Mouse (Mus musculus) stomach, postnatal 0 days (tissue): ENCODE results near the gene Rcn1. TPM values are rescaled to one million over a fixed set of nuclear protein-coding genes. Genes with fewer than 3 reads are reported as not detected.
A peak's percentile ranks its signal among the peaks of the same experiment; 100 is the strongest.

Experiments used
- ATAC-seq: fragments of 200-750 bp; cut with Nextera tagmentation; 2 replicates; pipeline ENCODE4 v1.8.0; 2017; ENCODE audit not compliant: low FRiP score, low TSS enrichment
- DNase-seq: peaks from one replicate; pipeline ENCODE4 v3.0.0-alpha.2; 2016; ENCODE audit warnings: low spot score
- H3K27ac ChIP-seq: fragments of 300-500 bp; sonication (generic); replicated peaks from 2 replicates; pipeline ENCODE4 v1.5.1; 2014; ENCODE audit warnings: mild to moderate bottlenecking, control low read depth
- H3K27me3 ChIP-seq: fragments of 300-500 bp; sonication (generic); 2 replicates; pipeline ENCODE4 v1.6.1; 2014; ENCODE audit warnings: low read length; ENCODE audit not compliant: control insufficient read depth, insufficient read depth
- H3K36me3 ChIP-seq: fragments of 300-500 bp; sonication (generic); 2 replicates; pipeline ENCODE4 v1.6.1; 2014; ENCODE audit warnings: low read length, mixed read lengths; ENCODE audit not compliant: control insufficient read depth, insufficient read depth
- H3K4me1 ChIP-seq: fragments of 300-500 bp; sonication (generic); replicated peaks from 2 replicates; pipeline ENCODE4 v1.6.1; 2014; ENCODE audit warnings: antibody characterized with exemption; ENCODE audit not compliant: control insufficient read depth, insufficient read depth
- H3K4me2 ChIP-seq: fragments of 300-500 bp; sonication (generic); replicated peaks from 2 replicates; pipeline ENCODE4 v1.6.1; 2014; ENCODE audit warnings: low read depth, mild to moderate bottlenecking, control low read depth, moderate library complexity
- H3K4me3 ChIP-seq: fragments of 300-500 bp; sonication (generic); 2 replicates; pipeline ENCODE4 v1.5.1; 2014; ENCODE audit warnings: low read depth, low read length, control low read depth
- H3K9ac ChIP-seq: fragments of 300-500 bp; sonication (generic); 2 replicates; pipeline ENCODE4 v1.6.1; 2014; ENCODE audit warnings: mild to moderate bottlenecking, low read length, control low read depth, mixed read lengths
- H3K9me3 ChIP-seq: fragments of 300-500 bp; sonication (generic); 2 replicates; pipeline ENCODE4 v1.6.1; 2016; ENCODE audit warnings: low read length; ENCODE audit not compliant: control insufficient read depth
- CTCF ChIP-seq: IDR thresholded peaks from 2 replicates; pipeline ENCODE4 v1.5.1; 2016; ENCODE audit warnings: antibody characterized with exemption, low read depth, mild to moderate bottlenecking, moderate library complexity
- EP300 ChIP-seq: optimal IDR thresholded peaks from 2 replicates; pipeline ENCODE3; 2016; ENCODE audit warnings: antibody characterized with exemption
- WGBS: fragments of 180-500 bp; shearing (Covaris S2); extraction: QIAGEN DNeasy Blood & Tissue Kit; methylation state at CpG from one replicate; pipeline ENCODE4 v1.1.7; 2014; 5-methylcytosine and 5-hydroxymethylcytosine counted together
- polyA plus RNA-seq: library from polyadenylated mRNA; unstranded; fragments of >200 nt; fragmentation: Nextera tagmentation; extraction: Ambion mirVana; gene quantifications from 2 replicates; pipeline ENCODE4 v1.2.1, GENCODE M21; 2015

Gene Rcn1
- 61.1 and 64.9 TPM in 2 replicates for polyA plus RNA-seq

- TF ChIP-seq EP300 (no peak), CTCF (no peak)
- DNase-seq (peak; percentile 74), ATAC-seq (peak; percentile 91)
- under 1% methylated on average over 44 of the region's 57 CpGs for WGBS
- Histone ChIP-seq H3K36me3 (no peaks in the 10 kb centered on the region), H3K27ac (peak within 1 kb of the TSS; percentile 95), H3K9ac (peak within 1 kb of the TSS; percentile 82), H3K4me3 (peak within 1 kb of the TSS; percentile 76), H3K9me3 (no peaks in the 10 kb centered on the region), H3K27me3 (no peaks in the 10 kb centered on the region), H3K4me1 (peaks cover 9% of the 10 kb centered on the region), H3K4me2 (peak within 1 kb of the TSS; percentile 81)
These were observed at the start of gene Rcn1 for GRCm38 (mm10) chr2:105399085-105399891. TSS of gene Rcn1 (minus strand) at chr2:105399319.

GRCm38 (mm10) chr2:105444072-105444471, 45.0 kb upstream of the Rcn1 start:
- H3K9me3 ChIP-seq, result no peaks in the 10 kb centered on the region
- H3K4me2 ChIP-seq, result no peak overlapping the region
- H3K27me3 ChIP-seq, result no peaks in the 10 kb centered on the region
- DNase-seq (peak; percentile 21), ATAC-seq (no peak)
- 34% methylated on average over 3 of the region's 3 CpGs for whole genome bisulfite sequencing
- no peaks in the 10 kb centered on the region for H3K36me3 ChIP-seq
- no peak overlapping the region for H3K27ac ChIP-seq
- no peak overlapping the region for H3K4me3 ChIP-seq
- H3K4me1 ChIP-seq, result no peaks in the 10 kb centered on the region
- no peak overlapping the region for H3K9ac ChIP-seq
- peak; percentile 57 for TF ChIP-seq CTCF
- TF ChIP-seq EP300, result no peak

GRCm38 (mm10) chr2:105439022-105439421, 39.9 kb upstream of the Rcn1 start:
- ATAC-seq, result no peak
- Histone ChIP-seq H3K36me3 (no peaks in the 10 kb centered on the region), H3K27me3 (no peaks in the 10 kb centered on the region), H3K9ac (no peak overlapping the region), H3K9me3 (no peaks in the 10 kb centered on the region), H3K4me2 (no peak overlapping the region), H3K27ac (no peak overlapping the region), H3K4me3 (no peak overlapping the region), H3K4me1 (no peaks in the 10 kb centered on the region)
- no peak for DNase-seq
- TF ChIP-seq CTCF, result no peak
- TF ChIP-seq EP300, result no peak
- WGBS, result 37% methylated on average over 4 of the region's 4 CpGs

- no peaks in the 10 kb centered on the region for H3K36me3 ChIP-seq
- H3K4me2 ChIP-seq, result no peak overlapping the region
- H3K27ac ChIP-seq, result no peak overlapping the region
- DNase-seq (no peak), ATAC-seq (no peak)
- WGBS, result 78% methylated on average over 2 of the region's 2 CpGs
- no peaks in the 10 kb centered on the region for H3K9me3 ChIP-seq
- H3K4me3 ChIP-seq, result no peak overlapping the region
- H3K4me1 ChIP-seq, result no peaks in the 10 kb centered on the region
- no peaks in the 10 kb centered on the region for H3K27me3 ChIP-seq
- no peak for TF ChIP-seq CTCF
- no peak overlapping the region for H3K9ac ChIP-seq
These were observed 39.4 kb upstream of the Rcn1 start for GRCm38 (mm10) chr2:105438525-105438924.

GRCm38 (mm10) chr2:105432927-105433326, 33.8 kb upstream of the Rcn1 start:
- no peak overlapping the region for H3K27ac ChIP-seq
- ATAC-seq (no peak), DNase-seq (no peak)
- H3K4me2 ChIP-seq, result peak overlapping the region; percentile 18; the same call in 1 of the 2 replicates
- TF ChIP-seq CTCF, result peak; percentile 29; the same call in 1 of the 2 replicates
- no peak for TF ChIP-seq EP300
- no peaks in the 10 kb centered on the region for H3K9me3 ChIP-seq
- no peak overlapping the region; the same call in 1 of the 2 replicates for H3K9ac ChIP-seq
- H3K4me1 ChIP-seq, result no peaks in the 10 kb centered on the region
- H3K4me3 ChIP-seq, result no peak overlapping the region
- no peaks in the 10 kb centered on the region for H3K27me3 ChIP-seq
- no peaks in the 10 kb centered on the region for H3K36me3 ChIP-seq
- 13% methylated on average over 10 of the region's 10 CpGs for WGBS

GRCm38 (mm10) chr2:105430373-105430772, 31.3 kb upstream of the Rcn1 start:
- H3K4me3 ChIP-seq, result no peak overlapping the region
- no peaks in the 10 kb centered on the region for H3K36me3 ChIP-seq
- TF ChIP-seq EP300, result no peak
- TF ChIP-seq CTCF, result no peak
- DNase-seq, result no peak
- no peaks in the 10 kb centered on the region for H3K9me3 ChIP-seq
- H3K4me2 ChIP-seq, result no peak overlapping the region
- H3K4me1 ChIP-seq, result no peaks in the 10 kb centered on the region
- no peak overlapping the region for H3K9ac ChIP-seq
- no peak overlapping the region for H3K27ac ChIP-seq
- WGBS, result 70% methylated on average over 5 of the region's 5 CpGs
- no peak for ATAC-seq
- no peaks in the 10 kb centered on the region for H3K27me3 ChIP-seq
